11 mouse cellular contexts compared by ENCODE assay signal in the genomic region with DNA sequence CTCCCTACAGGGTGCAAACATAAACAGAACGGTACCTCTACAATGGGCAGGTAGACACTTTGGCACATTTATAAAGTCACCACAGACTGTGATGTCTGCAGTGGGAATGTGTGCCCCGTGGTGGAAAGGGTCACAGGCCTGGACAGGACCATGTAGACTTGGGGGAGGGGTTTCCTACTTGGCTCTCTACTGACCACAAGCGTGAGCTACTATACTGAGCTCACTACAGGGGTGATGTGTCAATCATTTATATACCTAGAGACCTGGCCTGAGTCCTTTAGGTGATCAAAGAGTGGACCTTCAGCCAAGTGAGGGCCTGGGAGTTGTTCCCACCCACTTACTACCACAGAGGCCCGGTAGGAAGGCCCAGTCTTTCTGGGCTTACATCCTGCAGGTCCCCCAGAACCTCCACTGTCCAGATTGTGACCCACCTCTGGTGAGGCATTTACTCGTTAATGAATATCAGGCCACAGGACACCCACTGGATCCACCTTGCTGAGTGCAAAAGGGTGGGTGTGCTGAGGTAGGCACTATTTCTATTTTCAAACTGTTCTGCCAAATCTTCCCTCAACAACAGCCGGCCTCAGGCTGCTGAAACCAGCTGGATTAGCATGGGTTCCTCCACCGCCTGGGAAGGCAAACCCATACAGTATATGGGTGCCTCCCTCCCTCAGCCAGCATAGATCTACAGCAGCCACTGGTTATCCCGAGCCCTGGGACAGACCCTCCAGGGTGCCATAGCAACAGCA. TPM values are rescaled to one million over a fixed set of nuclear protein-coding genes. Genes with fewer than 3 reads are reported as not detected.
A peak's percentile ranks its signal among the peaks of the same experiment; 100 is the strongest.
DNase-seq lines count a peak whose midpoint lies in the region; ATAC-seq and TF ChIP-seq lines count a peak whose summit lies in the region.
"Had no signal": no experiment of that assay in that cellular context is flagged by ENCODE, and none has a peak within 500 bp of the region (broad histone marks: within the 10 kb centered on the region; RNA-seq: fewer than 3 reads in every experiment).

No protein-coding gene starts in this region.

- no peaks in the 10 kb centered on the region for H3K9me3 ChIP-seq in lung, embryonic 14.5 days (ENCODE audit: low read depth, low read length)
- H3K9me3 ChIP-seq in embryonic facial prominence, embryonic 13.5 days: no peaks in the 10 kb centered on the region
- no peaks in the 10 kb centered on the region for H3K9me3 ChIP-seq in liver, embryonic 12.5 days (replicated peaks)
- H3K9me3 ChIP-seq: midbrain, embryonic 12.5 days had no signal

- no peaks in the 10 kb centered on the region for H3K27me3 ChIP-seq in lung, embryonic 14.5 days (ENCODE audit: insufficient read depth, low read length)
- no peaks in the 10 kb centered on the region for H3K27me3 ChIP-seq in embryonic facial prominence, embryonic 13.5 days
- H3K27me3 ChIP-seq in liver, embryonic 12.5 days (replicated peaks): 0 out of 2 replicates have a peak, but pooled peaks cover 6% of the 10 kb centered on the region
- H3K27me3 ChIP-seq: midbrain, embryonic 12.5 days had no signal

- peaks cover 50% of the 10 kb centered on the region for H3K36me3 ChIP-seq in lung, embryonic 14.5 days (ENCODE audit: insufficient read depth)
- H3K36me3 ChIP-seq in embryonic facial prominence, embryonic 13.5 days: peaks cover 73% of the 10 kb centered on the region
- H3K36me3 ChIP-seq in liver, embryonic 12.5 days: peaks cover 26% of the 10 kb centered on the region

- no peak overlapping the region for H3K9ac ChIP-seq in lung, embryonic 14.5 days
- peak overlapping the region; percentile 40; the same call in 1 of the 2 replicates for H3K9ac ChIP-seq in embryonic facial prominence, embryonic 13.5 days
- H3K9ac ChIP-seq in liver, embryonic 12.5 days: no peak overlapping the region
- H3K9ac ChIP-seq: midbrain, embryonic 12.5 days had no signal

- no peak for TF ChIP-seq POLR2A in lung, adult 2 months (IDR thresholded peaks at IDR 0.05; ENCODE audit: borderline replicate concordance, extremely low read depth, low read depth, low read length)

- no peak for DNase-seq in frontal cortex, postnatal 10 days (ENCODE audit: low spot score in 2 of 2)
- no peak for DNase-seq in lung, embryonic 14.5 days
- no peak for DNase-seq in lung, adult 2 months
- no peak for DNase-seq in testis, postnatal 10 days (ENCODE audit: low spot score)
- no peak for DNase-seq in frontal cortex, postnatal 36 days (ENCODE audit: low spot score in 2 of 2)
- DNase-seq: B cell, adult 2 months; cerebellum, postnatal 36 days had no signal

- no peak overlapping the region for H3K27ac ChIP-seq in lung, embryonic 14.5 days (ENCODE audit: low read depth)
- H3K27ac ChIP-seq in embryonic facial prominence, embryonic 13.5 days: no peak overlapping the region
- peak overlapping the region; percentile 52 for H3K27ac ChIP-seq in liver, embryonic 12.5 days
- H3K27ac ChIP-seq: midbrain, embryonic 12.5 days had no signal

- H3K4me2 ChIP-seq in lung, embryonic 14.5 days: no peak overlapping the region
- H3K4me2 ChIP-seq in embryonic facial prominence, embryonic 13.5 days: no peak overlapping the region
- no peak overlapping the region for H3K4me2 ChIP-seq in liver, embryonic 12.5 days
- H3K4me2 ChIP-seq: midbrain, embryonic 12.5 days had no signal

- no peak overlapping the region for H3K4me3 ChIP-seq in lung, embryonic 14.5 days (ENCODE audit: low read depth, low read length)
- no peak overlapping the region for H3K4me3 ChIP-seq in lung, adult 2 months (replicated peaks; ENCODE audit: extremely low read depth, low read depth, low read length)
- no peak overlapping the region for H3K4me3 ChIP-seq in embryonic facial prominence, embryonic 13.5 days
- H3K4me3 ChIP-seq in liver, embryonic 12.5 days: no peak overlapping the region
- H3K4me3 ChIP-seq: midbrain, embryonic 12.5 days had no signal

- 69% methylated on average over 8 of the region's 8 CpGs for WGBS in lung, embryonic 14.5 days
- 66% methylated on average over 8 of the region's 8 CpGs for WGBS in lung, adult 2 months
- WGBS in embryonic facial prominence, embryonic 13.5 days: 81% methylated on average over 8 of the region's 8 CpGs
- WGBS in liver, embryonic 12.5 days (ENCODE audit: insufficient replicate concordance): 66% methylated on average over 8 of the region's 8 CpGs

- ATAC-seq in frontal cortex, adult (ENCODE audit: low TSS enrichment): peak; percentile 42
- peak; percentile 81 for ATAC-seq in lung, embryonic 14.5 days (ENCODE audit: insufficient read depth)
- 0 out of 2 replicates have a peak, but pooled peaks have one; percentile 8 for ATAC-seq in embryonic facial prominence, embryonic 13.5 days (ENCODE audit: insufficient number of reproducible peaks, insufficient read depth, low FRiP score, low TSS enrichment, low read depth)
- peak; percentile 42; the same call in 1 of the 2 replicates for ATAC-seq in liver, embryonic 12.5 days

- no peaks in the 10 kb centered on the region for H3K4me1 ChIP-seq in lung, embryonic 14.5 days (ENCODE audit: insufficient read depth)
- peaks cover 29% of the 10 kb centered on the region for H3K4me1 ChIP-seq in lung, adult 2 months (ENCODE audit: control insufficient read depth, insufficient read depth, low read length)
- H3K4me1 ChIP-seq in embryonic facial prominence, embryonic 13.5 days: no peaks in the 10 kb centered on the region
- H3K4me1 ChIP-seq in liver, embryonic 12.5 days: peaks cover 55% of the 10 kb centered on the region
- H3K4me1 ChIP-seq: midbrain, embryonic 12.5 days had no signal

- no peak for TF ChIP-seq CTCF in lung, embryonic 14.5 days (IDR thresholded peaks at IDR 0.05; ENCODE audit: low read depth)
- no peak for TF ChIP-seq CTCF in lung, adult 2 months (IDR thresholded peaks at IDR 0.05; ENCODE audit: insufficient read depth, low read length)

RNA-seq across cellular contexts. Expression of a gene that starts 34.3 kb away (rescaled TPM):
- polyA plus RNA-seq in lung, embryonic 14.5 days (2014; fragmentation: Nextera tagmentation; extraction: Ambion mirVana): 14.3 and 15.2 TPM in 2 replicates
- 144 and 340 TPM in 2 replicates for polyA plus RNA-seq in lung, adult 2 months (2012; rRNA removed)
- polyA plus RNA-seq in embryonic facial prominence, embryonic 13.5 days (2015; fragmentation: Nextera tagmentation; extraction: Ambion mirVana): 5.6 and 5.8 TPM in 2 replicates
- 5.7 and 6.0 TPM in 2 replicates for polyA plus RNA-seq in liver, embryonic 12.5 days (2016; fragmentation: Nextera tagmentation; extraction: Ambion mirVana)

RNA-seq across cellular contexts. Expression of a gene that starts 48.1 kb away (rescaled TPM):
- 38.2 TPM in 2 replicates for polyA plus RNA-seq in lung, embryonic 14.5 days (2014; fragmentation: Nextera tagmentation; extraction: Ambion mirVana)
- polyA plus RNA-seq in lung, adult 2 months (2012; rRNA removed): 0.53 and 1.8 TPM in 2 replicates
- 26.9 and 55.7 TPM in 2 replicates for polyA plus RNA-seq in embryonic facial prominence, embryonic 13.5 days (2015; fragmentation: Nextera tagmentation; extraction: Ambion mirVana)
- 10.1 and 10.3 TPM in 2 replicates for polyA plus RNA-seq in liver, embryonic 12.5 days (2016; fragmentation: Nextera tagmentation; extraction: Ambion mirVana)

Comparison
In these comparisons a context has a peak if more than half of its experiments do, and no peak if none do; other contexts are left out.
1. ATAC-seq: peak in every context shown above with its lines; median percentile 81 in lung, embryonic 14.5 days; 42 in frontal cortex, adult; 42 in liver, embryonic 12.5 days; 8 in embryonic facial prominence, embryonic 13.5 days.